Mouse (Mus musculus) thymus, postnatal 25 days (tissue): ENCODE data around the gene Ndufb6.

Source experiments
- DNase-seq: peaks from one replicate; pipeline ENCODE4 v3.0.0; 2022

Gene Ndufb6

DNA sequence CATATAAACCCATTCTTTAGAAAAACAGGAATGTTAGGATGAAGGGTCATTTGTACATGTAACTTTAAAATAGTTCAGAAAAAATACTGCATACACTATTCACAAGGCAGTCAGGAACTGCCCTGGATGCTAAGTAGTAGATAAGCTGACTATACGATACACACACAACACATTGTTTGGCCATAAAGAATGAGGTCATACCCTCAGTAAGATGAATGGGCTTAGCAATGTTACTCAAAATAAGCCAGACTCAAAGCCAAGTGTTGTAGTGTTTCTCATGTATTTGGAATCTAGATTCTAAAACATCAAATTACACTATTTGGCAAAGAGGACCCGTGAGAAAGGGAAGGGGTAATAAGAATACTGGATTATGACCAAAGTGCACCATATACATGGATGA lies 25.5 kb downstream of the Ndufb6 start:
- DNase-seq, result no peak

DNA sequence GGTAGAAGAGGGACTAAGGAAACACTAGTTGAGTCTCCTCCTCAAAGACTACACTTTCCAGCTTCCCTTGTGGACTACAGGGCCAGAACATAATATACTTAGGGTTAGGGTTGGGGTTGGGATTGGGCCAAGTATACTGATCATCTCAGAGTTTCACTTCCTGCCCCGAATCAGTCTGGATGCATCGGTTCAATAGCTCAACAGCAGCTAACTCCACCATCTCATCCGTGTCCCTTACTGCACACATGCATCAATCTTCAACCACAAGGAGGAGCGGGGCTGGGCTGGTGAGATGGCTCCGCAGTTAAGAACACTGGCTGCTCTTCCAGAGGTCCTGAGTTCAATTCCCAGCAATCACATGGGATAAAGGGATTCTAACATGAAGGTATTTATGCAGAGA lies 28.2 kb downstream of the Ndufb6 start:
- DNase-seq, result no peak

DNA sequence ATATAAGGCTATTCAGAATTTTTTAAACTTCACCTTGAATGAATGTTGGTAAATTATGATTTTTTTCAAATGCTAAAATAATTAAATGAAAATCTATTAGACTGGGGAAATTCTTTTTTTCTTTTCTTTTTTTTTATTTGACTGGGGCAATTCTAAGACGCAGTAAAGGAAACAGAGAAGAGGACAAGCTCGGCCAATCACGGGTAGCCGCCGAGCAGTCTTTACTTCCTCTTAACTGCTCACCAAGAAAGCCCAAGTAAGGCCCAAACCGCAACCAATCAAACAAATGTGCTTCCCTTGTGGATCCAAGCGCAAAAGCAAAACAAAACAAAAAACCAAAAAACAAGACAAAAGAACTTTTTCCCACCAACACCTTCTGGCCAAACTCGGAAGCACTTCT lies 35.2 kb downstream of the Ndufb6 start:
- DNase-seq, result no peak

DNA sequence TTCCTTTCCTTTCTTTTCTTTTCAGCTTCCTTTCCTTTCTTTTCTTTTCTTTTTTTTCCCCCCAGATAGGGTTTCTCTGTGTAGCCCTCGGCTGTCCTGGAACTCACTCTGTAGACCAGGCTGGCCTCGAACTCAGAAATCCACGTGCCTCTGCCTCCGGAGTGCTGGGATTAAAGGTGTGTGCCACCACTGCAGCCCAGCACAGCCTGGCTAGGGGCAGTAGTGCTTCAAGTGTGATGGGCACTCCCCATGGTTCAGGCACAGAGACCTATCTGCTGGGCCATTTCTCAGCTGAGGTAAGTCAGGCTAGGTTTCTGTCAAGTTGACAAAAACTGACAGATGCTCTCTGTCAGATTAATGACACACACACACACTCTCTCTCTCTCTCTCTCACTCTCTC lies 36.2 kb downstream of the Ndufb6 start:
- no peak for DNase-seq

DNA sequence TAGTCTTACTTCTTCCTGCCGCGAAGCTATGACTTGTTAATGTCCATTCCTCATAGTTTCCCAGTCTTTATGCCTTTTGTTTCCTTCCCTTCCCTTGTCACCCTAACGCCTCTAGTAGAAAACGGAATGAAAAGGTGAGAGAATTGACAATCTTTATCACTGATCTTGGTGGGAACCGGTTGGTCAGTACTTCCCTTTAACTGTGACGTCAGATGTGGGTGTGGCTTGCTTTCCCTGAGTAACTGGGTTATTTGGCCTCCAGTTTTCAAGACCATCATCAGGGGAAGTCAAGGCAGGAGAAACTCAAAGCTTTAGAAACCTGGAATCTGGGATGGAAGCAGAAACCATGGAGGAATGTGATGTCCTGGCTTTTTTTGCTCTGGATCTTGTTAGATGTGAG lies 37.3 kb downstream of the Ndufb6 start:
- DNase-seq, result no peak

DNA sequence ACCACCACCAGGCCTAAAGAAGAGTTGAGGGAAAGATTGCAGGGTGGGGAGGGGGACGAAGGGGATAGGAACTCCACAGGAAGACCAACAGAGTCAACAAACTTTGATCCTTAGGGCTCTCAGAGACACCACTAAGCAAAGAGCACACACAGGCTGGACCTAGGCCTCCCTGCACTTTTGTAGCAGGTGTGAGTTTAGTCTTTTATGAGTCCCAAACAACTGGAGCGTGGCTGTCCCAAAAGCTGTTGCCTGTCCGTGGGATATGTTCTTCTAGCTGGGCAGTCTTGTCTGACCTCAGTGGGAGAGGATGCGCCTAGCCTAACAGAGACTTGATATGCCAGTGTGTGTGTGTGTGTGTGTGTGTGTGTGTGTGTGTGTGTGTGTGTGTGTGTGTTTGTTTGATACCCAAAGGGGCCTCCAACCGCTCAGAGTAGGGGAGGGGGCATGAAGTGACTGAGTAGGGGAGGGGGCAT lies 38.9 kb downstream of the Ndufb6 start:
- no peak for DNase-seq

DNA sequence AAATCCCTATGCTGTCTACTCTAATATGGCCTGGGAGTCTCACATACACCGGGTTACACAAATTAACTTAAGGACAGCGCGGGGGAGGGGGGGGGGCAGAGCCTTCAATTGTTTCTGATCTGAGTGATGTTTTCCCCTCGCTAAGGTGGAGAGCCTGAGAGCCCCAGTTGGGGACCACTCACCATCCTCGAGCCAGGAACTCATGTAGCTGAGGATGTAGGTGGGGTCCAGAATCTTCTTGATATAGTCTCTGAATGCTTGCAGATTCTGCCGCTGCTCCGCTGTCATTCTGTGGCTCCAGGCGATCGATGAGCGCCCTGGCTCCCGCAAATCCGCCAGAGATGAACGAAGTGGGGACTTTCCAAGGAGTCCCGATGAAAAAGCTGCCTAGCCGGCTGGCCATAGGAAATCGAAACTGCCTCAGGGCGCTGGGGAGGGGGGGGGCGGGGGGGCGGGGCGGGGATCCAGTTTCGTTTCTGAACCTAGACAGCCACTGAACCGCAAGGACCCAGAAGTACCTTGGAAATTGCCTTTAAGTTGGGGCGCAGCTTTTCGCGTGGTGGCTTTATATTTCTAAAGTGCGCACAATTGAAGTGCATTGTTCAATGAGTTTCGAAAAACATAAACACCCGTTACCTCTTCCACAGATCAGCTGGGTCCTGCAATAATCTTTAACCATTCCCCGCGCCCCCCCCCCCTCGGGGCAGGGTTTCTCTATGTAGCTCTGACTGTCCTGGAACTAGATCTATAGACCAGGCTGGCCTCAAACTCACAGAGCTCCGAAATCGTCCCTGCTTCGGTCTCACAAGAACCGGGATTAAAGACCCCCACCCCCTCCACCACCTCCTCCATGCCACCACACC lies 39.6 kb downstream of the Ndufb6 start, which contains the start of gene Ddx58:
Gene Ddx58 (minus strand): TSS at position 420 of the 863 bp plus-strand sequence.
- DNase-seq, result peak; percentile 46

DNA sequence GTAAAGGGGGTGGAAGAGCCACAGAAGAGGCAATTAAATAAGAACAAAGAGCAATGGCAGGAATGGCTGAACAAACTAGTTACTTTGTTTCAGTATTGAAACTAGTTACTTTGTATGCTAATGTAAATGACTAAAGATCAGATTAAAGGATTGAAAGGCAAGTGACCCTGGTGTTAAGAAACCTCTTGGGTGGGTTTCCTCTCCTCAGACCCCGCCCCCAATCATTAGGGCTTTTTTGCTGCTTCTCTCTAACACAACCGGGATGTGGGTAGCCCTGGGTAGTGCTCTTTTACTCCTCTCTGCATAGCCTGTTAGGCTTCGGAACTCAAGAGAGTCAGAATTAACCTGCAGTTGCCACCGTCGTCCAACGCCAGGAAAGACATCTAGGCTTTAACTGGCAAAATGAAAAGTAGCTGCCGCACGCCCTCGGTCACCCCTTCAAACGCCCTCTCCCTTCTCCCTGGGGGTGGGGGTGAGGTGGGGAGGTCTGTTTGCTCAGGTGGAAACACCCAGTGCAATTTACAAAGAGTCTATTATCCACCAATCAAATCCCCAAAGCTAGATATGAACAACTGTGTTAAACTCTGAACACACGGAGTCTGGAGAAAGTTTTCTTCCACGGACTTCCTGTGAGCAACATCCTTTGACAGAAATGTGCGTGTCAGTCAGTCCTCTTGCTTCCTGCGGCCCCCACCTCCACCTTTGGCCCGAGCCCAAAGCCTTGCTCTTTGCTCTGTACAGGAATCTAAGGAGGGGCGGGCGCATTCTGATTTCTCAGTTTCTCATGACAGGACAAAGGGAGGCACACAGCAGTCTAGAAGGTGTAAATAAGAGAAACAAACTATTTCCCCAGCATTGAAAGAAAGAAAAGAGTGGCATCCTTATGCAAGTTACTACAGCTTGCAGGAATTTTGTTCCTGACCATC lies 40.5 kb downstream of the Ndufb6 start:
- peak; percentile 68 for DNase-seq

DNA sequence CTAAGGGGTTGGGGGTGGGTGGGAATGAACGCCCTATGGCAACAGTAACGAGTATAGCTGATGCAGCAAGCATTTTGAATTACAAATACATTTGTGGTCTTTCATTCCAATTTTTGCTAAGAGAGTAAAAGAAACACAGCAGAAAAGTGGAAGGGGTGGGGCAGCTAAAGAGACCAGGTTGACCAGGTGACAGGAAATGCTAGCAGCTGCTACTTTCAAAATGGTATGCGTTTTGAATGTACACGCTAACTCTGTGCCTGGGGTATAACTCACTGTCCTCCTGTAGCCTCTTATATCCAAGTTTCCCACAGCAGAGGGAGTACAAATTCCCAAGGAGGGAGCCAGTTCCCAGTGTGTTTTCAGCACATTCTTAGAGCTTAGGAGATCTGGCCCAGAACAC lies 42.4 kb downstream of the Ndufb6 start:
- DNase-seq, result peak; percentile 26

DNA sequence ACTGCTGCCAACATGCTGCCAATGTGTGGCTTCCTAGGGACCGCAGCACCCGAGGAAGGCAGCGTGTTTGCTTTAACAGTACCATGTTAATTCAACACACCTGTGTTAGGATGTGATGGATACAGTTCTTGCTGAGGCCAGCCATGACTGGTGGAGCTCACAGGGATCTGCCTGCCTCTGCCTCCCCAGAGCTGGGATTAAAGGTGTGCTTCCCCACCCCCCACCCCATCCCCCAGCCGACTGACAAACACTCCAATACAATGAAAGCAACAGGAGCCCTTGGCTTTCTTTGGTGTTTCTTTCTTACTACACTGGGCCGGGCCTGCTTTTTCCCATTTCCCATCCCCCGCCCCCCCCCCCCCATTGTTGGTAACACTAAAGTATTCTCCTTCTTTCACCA lies 45.0 kb downstream of the Ndufb6 start:
- DNase-seq, result no peak

DNA sequence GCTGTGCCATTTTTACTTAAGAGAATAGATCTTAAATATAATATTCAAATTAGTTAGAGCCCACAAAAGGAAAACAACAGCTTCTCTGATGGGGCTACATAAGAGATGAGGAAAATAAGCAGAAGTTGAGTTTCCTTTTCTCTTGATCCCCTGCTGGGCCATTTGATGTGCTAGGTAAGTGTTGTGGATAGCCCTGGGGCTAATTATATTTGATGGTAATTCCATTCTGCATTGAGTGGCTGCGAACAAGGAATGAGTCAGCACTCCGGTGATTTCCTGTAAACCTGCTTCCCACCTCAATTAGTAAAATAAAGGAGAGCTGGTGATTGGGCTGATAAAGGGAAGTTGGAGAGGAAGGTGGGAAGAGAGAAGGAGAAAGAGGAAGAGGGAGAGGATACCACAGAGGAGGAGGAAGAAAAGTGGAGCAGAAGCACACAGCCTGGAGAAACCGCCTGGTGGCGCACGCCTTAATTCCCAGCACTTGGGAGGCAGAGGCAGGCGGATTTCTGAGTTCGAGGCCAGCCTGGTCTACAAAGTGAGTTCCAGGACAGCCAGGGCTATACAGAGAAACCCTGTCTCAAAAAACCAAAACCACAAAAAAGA lies 46.1 kb downstream of the Ndufb6 start:
- DNase-seq, result no peak

DNA sequence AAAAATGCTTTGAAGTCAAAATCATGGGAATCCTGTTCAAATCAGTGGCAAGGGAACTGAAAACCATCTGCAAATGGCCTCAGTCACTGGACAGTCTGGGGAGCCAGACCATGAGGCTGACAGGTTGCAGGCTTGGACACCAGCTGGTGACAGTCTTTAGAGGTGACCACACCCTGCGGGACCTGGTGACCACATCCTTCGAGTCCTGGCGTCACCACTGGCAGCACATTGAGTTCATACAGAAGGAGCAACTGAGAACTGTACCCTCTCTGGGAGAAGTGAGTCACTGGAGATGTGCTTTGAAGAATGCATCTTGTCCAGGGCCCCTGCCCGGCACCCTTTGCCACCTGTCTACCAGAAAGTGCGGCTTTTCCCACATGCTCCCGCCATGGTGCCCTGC lies 49.5 kb downstream of the Ndufb6 start:
- DNase-seq, result no peak

DNA sequence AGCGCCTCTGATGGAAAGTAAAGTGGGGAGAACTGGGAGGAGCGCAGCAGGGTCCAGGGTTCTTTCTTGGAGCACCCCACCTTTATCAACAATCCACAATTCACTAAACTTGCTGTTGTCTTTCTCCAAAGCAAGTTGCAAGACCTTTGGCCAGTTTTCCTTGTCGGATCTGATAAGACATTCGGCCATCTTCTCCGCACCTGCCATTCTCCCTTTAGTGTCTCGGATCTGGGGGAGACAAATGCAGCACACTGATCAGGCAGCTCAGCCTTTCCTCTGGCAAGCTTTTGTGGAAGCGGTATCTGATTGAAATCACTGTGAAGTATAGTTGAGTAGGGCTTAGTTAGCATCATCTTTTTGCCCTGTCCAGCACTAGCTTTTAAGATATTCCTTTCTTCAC lies 51.3 kb downstream of the Ndufb6 start:
- DNase-seq, result no peak

DNA sequence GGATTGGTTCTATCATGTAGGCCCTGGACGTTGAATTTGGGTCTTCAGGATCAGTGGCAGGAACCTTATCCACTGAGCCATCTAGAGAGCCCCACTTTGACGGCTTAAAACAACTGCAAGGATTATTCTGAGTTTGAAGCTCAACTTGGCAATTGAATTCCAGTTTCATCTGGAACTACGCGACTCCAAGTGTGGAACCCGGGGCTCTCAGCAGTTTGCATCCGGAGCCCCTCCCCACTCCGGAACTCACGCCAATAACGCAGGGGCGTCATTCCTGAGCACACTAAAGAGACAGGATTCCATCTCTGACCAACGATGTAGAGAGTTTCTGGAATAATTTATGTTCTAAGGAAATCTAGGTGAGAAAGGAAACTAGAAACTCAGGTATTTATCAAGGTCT lies 52.1 kb downstream of the Ndufb6 start:
- no peak for DNase-seq

DNA sequence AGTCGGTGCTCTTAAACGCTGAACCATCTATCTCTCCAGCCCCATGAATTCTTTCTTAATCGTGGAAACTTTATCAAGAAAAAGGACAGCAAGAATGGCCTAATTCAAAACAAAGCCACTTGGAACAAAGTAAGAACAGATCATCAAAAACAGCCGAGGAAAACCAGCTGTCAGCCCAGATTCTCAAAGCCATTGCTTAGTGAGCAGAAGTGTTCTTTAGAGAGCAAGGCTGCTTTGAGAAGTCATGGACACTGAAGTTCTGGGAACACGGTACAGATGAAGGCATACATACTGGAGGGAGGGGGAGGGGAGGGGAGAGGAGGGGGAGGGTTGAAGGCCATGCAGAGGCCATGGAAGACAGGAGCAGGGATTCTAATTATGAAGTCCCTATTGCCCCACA lies 53.1 kb downstream of the Ndufb6 start:
- no peak for DNase-seq

DNA sequence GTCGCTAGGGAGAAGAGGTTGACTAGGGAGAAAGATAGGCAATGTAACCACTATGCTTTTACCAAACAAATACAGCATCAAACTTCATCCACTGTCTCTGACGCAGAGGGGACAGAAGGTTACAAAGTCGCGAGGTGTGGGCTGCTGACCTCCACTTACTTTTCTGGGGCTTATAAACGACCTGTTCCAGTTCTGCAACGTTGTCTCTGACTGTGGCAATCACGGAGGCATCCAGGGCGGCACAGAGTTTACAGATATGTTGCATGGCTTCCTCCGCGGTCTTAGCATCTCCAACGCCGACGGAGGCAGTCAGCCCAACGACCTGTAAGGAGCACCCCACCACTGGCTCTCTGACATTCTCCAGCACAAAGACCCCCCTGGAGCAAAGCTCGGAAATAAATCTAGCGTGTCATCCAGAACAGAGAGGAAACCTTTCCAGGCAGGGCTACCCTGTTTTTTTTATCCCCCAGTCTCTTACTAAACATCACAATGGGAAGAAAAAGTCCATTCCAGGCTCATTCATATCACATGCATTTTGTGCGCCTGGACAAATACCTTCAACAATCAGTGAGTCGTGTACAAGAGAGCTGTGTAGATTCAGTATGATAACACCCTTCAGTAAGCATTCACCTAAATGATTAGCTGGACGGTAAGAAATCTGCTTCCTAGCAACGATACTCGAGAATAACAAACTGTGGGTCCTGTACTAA lies 57.2 kb downstream of the Ndufb6 start:
- DNase-seq, result no peak

DNA sequence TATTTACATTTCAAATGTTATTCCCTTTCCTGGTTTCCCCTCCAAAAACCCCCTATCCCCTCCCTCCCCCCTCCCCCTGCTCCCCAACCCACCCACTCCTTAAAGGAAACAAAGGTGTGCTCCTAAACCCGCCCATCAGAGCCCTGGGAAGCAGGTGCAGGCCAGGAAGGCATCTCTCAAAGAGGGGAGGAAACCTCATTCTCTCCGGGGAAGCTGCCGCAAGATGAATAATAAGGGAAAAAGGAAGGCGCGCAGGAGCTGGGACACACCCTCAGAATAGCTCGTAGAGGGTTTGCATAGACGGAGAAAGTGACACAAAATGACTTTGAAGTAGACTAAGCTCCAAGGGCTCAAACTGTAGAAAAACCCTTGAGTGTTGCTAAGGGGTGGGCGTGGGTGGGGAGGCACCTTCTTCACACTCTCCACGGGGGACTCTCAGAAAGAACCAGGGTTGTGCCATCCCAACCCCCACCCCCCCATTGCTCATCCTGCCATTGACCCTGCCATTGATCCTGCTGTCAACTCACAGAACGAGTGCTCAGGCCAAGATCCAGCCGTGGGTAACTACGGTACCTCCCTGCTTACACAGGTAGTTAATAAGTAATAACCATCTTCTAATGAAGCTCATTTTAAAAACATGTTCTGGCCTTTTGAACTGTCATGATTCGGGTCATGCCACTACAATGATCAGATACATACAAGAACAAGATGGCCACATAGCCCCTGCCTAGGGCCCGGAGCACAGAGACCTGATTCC lies 58.0 kb downstream of the Ndufb6 start:
- DNase-seq, result no peak
